Mouse (Mus musculus) lung, postnatal 36 days (tissue): ENCODE measurements at regions not wholly inside any gene's neighbourhood (a gene's known extent, or its start where the extent isn't known, plus 50 kb on each side); places are given as distances from the start of the nearest gene placed in this dataset.
A peak's percentile ranks its signal among the peaks of the same experiment; 100 is the strongest.

Experiments
- DNase-seq: peaks from one replicate; pipeline ENCODE4 v3.0.0; 2022; ENCODE audit warnings: mixed read lengths

DNA sequence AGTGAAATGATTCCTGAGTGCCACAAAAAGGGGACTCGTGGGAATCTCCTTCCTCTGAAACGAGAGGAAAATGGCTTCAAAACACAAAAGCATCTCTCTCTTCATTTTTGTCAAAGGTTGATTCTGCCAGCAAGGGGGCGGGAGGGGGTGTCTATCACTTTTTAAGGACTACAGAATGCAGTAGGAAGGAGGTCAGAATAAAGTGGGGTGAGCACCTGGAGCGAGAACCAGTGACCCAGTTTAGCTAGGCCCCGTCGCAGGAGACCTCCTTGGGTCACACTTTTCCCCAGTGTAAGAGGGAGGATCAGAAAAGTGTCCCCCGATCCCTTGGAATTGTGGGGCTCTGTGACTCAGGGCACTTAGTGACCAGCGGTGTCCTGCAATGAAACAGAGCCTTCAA is 133.1 kb downstream of the Tgfb2 start:
- DNase-seq: no peak

DNA sequence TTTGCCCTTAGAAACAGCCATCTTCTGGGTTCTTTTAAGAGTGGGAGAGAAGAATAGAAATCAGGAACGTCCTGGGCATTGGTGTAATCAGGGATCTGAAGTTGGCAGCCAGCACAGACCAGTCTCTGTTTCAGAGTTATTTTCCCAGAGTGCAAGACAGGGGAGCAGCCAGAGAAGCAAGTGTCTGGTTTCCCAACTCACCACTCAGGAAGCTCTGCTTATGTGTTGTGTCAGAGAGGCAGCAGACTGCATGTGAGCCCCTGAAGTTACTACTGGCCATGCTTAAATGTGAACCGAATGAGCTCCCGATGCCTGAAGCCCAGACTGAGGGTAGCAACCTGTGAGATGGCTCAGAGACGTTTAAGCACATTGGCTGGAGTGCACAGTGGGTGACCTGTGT is 133.7 kb downstream of the Tgfb2 start:
- DNase-seq: no peak

DNA sequence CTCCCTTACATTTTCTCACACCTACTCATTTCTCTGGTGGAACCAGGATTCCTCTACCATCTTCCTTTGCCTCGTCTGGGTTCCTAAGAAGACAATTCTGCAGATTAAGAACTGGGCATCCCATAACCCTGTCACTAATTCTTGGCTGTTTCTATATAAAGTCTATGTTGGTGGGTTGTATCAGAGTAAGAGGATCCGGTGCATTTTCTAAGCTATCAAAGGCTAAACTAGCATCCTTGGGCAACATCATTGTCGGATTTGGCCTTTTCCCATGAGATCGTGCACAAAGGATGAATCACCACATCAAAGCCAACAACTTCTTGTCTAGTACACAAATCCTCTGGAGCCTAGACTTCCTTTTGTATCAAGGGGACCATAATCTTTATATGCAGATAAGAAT is 137.3 kb downstream of the Tgfb2 start:
- DNase-seq: no peak

DNA sequence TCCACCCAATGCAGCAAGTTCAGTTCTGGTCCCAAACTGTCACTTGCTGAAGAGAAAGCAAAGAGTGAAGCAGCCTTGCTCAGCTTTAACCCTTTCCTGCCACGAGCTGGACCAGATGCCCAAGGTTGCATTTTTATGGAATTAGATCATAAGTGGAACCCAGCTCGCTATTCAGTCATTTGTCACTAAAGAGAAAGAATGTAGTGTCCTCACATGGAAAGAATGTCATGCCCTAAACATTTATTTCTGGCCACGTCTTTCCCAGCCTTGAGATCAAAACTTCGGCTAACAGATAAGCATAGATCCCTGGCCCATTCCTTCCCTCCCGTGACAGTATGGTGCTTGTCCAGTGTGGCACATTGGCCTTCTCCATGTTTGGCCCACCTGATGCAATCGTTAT is 137.7 kb downstream of the Tgfb2 start:
- DNase-seq: no peak

DNA sequence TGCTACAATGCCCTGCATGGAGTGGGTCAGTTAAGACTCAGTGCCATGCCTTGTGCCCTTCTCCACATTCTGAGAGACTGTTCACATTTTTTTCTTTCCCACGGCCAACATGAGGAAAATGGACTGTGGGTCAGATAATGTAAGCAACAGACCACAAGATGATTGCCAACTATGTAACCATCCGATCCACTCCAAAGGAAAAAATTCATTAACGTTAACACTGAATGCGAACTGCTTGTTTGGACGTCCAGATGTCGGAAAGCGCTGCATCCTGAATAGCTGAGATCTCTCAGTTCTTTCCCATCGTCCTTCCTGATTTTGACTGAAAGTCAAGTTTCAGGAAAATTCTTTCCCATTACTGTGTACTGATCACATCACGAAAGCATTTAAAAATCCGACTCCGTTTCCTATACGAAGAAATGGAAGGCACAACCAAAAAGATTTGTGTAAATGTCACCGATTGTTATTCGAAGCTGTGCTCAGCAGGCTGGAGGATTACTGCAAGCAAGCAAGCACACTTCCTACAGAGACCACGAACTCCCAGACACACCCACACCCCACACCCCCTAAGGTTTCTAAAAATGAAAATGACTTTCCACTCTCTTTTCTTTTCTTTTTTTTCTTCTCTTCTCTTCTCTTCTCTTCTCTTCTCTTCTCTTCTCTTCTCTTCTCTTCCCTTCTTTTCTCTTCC is 138.5 kb downstream of the Tgfb2 start:
- no peak for DNase-seq

DNA sequence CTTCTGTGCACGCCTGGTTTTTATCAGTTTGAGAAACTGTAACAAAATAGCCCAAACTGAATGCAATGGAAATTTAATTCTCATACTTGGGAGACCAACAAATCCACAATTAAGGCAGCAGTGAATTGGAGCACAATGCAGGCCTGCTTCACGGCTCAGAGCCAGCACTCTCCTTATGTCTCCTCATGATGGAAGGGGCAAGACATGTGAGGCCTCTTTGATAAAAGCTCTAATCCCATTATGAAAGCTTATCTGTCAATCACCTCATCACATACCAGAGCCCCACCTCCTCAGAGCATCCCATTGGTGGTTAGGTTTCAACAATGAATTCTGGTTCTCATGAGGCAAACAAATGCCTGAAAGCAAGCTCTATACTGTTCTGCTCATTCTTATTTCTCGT is 143.8 kb downstream of the Tgfb2 start:
- DNase-seq: no peak

DNA sequence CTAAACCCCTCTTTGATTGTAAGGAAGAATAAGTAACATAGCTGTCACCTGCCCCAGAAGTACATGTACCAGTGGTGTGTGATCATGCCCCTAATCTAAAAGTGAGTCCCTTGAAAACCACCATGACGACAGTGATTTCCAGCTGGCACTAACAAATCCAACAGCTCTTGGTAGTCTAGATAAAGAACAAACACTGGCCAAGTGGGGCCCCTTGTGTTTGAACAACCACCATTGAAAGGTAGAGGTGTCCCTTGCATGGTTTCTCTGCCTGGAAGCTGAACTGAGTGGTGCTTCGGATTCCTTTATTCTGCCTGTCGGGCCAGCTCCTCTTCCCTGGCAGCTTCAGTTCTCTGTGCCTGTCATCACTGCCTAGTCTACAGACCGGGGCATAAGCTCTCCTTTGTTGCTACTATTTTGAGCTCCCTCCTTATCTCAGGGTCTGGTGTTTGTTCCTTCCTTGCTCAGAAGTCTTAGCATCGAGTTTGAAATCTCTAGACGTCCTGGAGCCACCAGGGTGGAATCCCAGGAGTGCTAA is 150.3 kb downstream of the Tgfb2 start:
- peak; percentile 42 for DNase-seq

DNA sequence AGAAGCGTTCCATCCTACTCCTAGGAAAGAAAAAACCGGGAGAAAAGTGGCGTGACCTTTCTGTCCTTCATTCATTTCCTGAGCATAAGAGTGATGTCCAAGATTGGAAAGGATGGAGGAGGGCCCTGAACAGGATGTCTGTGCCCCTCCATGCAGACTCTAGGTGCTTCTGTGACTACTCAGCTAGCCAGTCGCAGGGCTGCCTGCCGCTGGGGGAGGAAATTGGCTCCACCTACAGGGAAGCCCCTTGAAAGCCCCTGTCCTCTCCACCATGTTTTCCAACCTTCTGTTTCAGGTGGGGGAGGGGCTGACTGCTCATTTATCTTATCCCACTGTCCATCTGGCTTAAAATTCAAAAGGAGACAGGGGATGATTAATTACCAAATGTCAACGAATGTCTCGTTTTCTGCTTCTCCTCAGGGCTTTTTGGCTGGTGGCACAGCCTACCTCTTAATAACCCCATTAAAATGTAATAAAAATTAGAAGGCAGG is 151.2 kb downstream of the Tgfb2 start:
- DNase-seq: no peak

DNA sequence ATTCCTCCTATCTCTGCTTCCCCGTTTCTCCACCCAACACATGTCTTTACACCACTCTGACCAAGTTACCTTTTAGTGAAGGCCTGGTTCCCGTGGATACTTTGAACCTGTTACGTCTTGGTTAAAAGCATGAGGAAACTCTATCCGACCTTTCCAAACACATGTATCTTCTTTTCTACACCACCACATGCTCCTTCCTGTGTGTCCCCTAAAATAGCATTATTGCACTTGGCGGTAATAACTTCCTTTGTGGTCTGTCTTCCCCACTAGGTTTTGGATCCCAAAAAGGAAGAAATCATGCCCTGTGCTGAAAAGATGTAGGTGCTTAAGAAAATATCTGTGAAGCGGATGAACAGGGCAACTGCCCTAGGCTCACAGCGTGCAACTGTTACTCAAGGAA is 153.1 kb downstream of the Tgfb2 start:
- no peak for DNase-seq

DNA sequence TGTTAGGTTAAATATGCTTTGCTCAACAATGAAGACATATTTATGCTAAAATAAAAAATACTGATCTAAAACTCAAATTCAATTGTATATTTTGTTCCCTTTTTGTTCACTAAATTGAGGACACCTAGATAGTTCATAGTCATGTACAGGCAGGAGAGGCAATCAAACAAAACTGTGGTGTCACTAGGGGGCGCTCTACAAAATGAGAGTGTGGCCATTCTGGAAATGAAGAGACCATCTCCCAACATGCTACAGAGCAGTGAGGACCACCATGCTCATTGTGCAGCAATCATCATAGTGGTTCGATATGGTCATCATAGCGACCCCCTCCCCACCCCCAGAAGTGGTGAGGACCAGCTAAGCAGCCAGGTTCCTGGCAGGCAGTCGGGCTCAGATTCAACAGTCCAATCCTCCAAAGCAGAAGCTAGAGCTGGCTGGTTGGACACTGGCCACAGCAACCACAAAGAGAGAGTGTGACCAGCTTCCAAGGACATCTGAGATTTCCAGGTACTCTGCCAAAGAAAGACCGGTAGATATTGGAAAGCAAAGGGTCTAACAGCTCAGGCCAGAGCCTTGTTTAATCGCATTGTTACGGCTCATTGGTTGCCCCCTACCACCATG is 155.4 kb downstream of the Tgfb2 start:
- peak; percentile 75 for DNase-seq

DNA sequence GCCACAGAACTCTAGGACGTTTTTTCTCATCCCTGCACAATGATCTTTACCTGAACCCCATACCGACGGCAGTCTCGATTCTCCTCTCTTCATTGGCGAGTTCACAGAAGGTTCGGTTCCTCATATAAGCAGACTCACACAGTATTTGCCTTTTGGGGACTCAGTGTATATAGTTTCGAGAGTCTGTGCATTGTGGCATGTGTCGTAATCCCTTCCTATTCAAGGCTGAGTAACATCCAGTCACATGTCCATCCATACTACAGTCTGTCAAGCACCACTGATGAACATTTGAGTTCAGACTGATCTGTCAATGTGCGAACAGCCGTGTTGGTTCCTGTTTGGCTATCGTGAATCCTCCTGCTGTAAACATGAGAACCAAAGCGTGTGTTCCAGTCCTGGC is 156.6 kb downstream of the Tgfb2 start:
- DNase-seq: no peak

DNA sequence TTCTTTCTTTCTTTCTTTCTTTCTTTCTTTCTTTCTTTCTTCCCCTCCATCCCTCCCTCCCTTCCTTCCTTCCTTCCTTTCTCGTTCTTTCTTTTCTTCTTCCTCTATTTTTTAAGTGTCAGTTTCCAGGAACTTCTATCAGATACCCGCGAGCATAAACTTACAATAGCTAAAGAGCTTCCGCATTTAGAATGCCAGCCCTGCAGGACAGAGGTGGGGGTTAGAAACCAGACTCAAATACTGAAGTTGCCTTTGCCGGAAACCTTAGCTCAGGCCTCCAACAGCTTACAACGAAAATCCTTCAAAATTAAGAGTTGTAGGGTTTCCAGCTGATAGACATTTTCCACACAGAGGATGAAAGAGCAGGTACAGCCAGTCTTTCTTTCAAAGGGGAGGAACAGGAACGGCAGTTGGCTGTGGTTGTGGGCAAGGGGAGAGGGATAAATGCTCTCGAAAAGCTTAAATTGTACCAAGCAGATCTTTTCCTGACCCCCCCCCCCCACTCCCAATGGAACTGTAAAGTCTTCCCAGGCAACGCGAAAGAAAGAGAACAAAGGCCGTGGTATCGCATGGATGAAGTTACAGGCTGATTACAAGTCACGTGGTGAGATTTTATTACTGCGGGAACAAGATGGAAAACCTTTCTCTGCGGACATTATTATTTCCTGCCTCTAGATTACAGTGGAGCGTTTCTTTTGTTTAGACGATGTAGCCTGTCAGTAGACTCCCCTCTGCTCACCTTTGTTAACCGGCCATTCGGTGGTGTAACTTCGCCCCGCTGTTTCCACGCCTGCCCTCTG is 159.2 kb downstream of the Tgfb2 start:
- DNase-seq: no peak

DNA sequence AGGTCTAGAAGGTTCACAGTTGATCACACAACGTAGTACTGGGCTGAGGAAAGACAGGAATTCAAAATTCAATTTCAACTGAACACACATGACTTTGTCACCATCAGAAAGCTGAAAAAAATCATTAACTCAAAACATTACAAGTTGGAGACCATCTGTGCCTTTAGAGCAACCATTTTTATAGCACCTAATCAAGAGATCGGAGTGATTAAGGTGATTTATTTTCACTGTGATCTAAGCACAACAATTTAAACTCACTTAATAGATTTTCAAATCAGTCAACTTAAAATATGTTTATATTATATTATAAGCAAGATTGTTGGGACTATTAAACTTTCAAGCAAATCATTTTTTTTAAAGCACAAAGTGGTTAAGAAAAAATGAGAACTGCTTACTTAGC is 165.7 kb downstream of the Tgfb2 start:
- no peak for DNase-seq

DNA sequence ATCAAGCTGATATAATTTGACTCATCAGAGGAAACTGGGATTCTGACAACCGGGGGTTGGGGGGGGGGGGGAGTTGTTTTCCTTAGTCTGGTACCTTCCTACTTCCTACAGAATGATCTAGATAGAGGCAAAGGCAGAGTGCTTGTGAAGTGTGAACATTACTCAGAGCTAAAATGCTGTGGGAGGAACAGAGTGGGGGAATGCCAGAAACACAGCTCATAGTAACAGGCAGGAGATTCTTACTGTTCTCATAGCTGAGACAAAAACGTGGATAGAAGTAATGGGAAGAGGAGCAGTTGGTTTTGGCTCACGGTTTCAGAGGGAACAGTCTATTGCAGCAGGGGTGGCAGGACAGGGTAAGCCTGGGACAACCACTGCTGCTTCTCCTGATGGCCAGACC is 167.6 kb downstream of the Tgfb2 start:
- no peak for DNase-seq

DNA sequence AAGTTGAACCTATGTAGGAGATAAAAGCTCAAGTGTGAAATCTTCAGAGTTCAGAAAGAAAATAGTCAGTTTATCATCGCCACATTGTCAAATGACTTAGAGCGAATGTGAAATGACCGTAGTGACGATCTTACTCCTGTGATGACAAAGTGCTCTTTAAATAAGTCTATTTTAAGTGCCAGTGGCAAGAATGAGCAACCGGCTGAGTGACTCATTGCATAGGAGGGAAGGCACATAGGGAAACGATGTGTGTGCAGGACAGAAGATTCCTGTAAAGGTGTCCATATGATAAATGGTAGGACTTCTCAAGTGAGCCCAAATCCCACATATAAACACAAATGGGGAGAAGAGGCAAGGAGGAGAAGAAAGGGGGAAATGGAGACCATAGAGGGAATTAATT is 189.8 kb downstream of the Tgfb2 start:
- DNase-seq: no peak

DNA sequence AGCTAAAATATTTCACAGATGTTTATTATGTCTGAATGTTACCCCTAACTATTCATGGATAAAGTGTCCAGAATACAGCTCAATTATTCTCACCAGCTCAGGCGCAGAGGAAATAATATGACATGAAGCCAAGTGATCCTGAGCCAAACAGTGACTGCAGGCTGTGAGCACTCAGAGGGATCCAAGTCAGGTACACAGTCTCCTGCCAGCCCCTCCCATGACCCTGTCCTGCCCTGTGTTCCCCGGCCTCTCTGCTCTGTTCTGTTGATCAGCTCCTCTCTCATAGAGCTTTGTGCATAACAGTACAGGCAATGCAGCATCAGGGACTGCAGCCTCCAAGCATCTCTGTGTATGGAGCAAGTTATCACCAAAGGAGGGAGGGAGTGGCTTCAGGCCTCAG is 190.7 kb downstream of the Tgfb2 start:
- DNase-seq: no peak

DNA sequence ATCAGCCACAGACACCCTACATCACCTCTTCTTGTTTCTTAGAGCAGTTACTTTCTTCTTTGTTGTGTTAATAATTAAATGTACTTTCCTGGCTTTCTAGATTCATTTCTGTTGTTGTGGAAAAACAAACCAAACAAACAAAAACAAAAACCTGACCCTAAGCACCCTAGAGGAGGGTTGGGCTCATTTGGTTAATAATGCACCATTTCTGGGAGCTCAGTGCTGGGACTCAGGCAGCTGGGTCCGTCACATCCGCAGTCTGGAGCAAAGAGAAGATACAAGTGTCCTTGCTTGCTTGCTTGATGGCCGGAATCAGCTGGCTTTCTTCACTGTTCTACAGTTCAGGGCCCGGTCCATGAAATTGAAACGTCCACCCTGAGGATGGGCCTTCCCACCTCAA is 191.9 kb downstream of the Tgfb2 start:
- DNase-seq: no peak

DNA sequence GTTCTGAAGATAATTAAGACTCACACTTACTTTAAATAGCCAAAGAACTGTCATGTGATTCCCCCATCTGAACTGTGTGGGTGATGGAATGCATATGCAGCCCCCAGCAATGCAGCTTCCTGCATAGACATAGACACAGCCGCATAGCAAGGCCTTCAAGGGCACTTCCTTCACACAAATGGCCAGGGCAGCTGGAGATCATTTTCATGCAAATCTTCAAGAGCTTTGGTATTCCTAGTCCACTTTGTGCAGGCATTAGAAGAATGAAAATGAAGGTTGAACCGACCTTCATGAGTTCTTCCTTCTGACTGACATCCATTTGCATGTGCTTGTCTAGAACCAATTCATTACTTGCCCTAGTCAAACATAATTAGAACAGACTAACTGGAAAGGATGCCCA is 195.3 kb downstream of the Tgfb2 start:
- no peak for DNase-seq

DNA sequence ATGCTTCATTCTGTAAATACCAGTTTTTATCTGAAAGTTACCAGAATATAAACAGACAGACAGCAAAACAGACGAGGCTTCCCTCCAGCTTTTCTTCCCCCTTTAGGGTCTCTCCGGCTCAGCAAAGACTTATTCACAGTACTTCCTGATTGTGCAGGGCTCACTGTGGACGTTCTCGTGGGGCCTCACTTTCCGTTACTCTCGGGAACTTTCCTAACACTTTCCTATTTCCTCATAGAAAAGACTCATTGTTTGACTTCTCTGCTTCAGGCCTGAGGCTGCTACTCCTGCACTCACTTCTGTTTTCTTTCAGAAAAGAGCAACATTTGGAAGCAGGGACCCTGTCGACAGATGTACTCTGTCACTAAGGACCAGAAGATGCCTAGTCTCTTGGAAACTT is 197.4 kb downstream of the Tgfb2 start:
- peak; percentile 12 for DNase-seq

DNA sequence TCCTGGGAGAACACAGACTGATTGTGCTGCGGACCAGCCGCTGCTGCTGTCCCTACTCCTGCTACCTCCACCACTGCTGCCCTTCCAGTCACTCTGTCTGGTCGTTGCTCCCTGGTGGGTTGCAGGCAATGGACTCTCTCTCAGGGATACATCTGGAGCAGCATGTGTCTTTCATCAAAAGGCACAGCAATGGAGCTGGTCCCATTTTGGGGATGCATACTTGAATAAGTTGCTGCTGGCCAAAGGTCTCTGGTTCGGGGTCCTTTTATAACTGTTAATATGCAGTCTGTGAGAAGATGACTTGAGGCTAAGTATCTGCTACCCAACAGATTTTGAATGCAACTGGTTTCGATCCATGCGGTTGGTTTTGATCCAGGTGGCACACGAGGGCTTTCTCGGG is 197.8 kb downstream of the Tgfb2 start:
- DNase-seq: peak; percentile 15

DNA sequence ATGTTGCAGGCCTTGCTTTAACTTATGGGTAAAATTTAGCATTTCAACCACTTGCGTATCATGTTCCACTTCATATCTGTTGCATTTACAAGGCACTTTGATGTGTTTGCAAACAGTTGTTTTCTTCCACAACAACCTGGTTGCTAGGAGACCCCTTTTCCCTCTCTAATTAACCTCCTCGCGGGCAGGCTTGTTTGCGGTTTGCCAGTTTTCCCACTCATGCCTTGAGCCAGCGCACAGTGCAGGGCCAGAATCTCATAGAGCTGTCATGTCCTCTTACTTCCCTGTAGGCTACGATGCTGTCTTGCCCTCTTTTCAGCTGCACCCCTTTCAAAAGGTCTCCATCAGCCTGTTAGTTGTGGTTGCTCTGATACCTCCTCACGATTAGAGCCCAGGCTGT is 199.3 kb downstream of the Tgfb2 start:
- no peak for DNase-seq

DNA sequence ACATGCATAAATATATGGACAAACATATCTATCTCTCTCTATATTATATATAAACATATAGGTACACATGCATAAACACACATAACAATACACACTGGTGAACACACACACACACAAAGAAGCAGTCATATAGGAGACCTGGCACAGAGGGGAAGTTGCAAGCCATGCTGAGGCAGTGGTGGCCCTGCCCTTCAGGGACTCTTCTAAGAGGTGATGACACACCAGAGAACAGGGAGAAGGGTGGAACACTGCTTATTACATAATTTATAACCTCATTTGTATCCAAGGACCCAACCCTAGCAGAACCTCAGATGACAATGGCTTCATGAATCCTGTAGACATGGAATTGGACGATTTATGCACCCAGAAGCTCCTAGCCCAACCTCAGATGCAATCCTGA is 199.9 kb downstream of the Tgfb2 start:
- no peak for DNase-seq

DNA sequence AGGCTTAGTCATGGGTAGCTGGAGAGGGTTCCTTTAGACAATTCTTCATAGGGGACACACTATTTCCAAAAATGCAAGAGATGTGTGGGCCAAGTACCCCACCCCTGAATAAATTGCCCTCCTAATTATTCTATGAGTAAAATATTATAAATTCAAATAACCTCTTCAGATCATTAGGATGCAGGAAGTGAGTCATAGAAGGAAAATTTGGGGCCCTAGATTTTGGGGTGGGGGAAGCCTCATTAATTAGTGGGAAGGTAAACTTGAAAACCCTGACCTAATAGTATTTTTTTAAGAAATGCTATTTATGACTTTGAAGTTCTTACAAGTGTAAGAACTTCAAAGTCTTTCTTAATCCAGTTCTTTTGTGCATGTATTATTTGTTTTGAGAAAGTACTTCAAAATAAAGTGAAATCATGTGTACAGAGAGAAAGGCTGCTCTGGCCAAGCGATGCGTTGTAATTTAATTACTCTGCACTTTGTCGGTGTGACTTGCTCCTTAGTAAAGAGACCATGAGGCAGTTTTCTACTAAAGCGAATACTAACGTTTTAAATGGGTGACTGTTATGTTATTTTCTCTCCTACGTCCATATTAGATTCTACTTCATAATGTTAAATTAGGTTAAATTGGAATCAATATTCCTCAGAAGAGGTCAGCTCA is 200.6 kb downstream of the Tgfb2 start:
- no peak for DNase-seq
